Mouse (Mus musculus) heart, postnatal 36 days (tissue): ENCODE measurements around the gene Ano1. TPM values are rescaled to one million over a fixed set of nuclear protein-coding genes. Genes with fewer than 3 reads are reported as not detected.

Experiments used
- DNase-seq, 2 experiments: peaks; one replicate each; pipeline ENCODE4 v3.0.0; 2021 to 2022
- intact Hi-C: fragments of 180-260 bp; cut with DNase I; formaldehyde crosslinking; loops from one replicate; pipeline ENCODE4 v1.15.1; 2025
- total RNA-seq, 2 experiments: library from RNA; stranded (reverse); gene quantifications; 2 replicates each; pipeline ENCODE4 v1.2.3; 2021

Ano1 gene
- total RNA-seq, 2 experiments from 2014 or later: 10.5 to 11.3 TPM

DNA sequence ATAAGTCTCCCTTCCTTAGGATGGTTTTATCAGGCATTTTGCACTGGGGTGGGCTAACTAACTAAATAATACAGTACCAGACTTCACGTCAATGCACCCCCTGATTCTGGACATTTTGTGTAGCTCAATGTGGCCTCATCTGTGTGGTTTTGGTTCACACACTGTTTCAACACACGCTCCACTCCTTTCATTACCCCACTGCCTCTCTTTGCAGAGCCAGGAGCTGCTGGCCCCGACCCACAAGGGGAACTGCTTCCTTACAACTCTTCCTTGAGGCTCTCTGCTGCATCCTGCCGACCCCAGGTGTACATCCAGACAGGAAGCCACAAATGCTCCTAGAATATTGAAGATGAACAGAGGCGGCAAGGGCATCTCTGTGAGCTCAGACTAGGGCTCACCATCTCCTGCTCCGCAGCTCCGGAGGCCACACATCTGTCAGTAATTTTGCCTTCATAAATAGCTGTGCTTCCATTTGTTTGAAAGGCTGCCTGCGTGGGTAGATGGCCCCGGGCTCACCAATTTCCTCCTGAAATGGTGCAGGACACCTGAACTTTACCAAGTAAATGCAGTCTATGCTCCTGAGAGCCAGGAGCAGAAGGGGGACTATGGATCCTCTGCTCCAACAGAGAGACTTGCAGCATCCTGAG lies 17.8 kb upstream of the Ano1 start:
- intact Hi-C loops: loop anchor here (10.0 kb wide), 1 partner anchor 555 kb away; no protein-coding TSS in a partner anchor
- no peak for DNase-seq

DNA sequence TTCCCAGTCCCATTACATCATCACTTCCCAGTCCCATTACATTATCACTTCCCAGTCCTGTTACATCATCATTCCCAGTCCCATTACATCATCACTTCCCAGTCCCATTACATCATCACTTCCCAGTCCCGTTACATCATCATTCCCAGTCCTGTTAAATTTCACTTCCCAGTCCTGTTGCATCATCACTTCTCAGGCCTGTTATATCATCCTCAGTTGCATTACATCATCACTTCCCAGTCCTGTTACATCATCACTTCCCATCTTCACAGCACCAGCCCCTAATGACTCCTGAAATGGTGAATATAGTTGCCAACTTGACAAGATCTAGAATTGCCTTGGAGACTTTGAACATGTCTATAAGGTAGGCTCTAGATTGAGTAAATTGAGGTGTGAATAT lies 17.1 kb upstream of the Ano1 start:
- intact Hi-C loops: no loop called here

DNA sequence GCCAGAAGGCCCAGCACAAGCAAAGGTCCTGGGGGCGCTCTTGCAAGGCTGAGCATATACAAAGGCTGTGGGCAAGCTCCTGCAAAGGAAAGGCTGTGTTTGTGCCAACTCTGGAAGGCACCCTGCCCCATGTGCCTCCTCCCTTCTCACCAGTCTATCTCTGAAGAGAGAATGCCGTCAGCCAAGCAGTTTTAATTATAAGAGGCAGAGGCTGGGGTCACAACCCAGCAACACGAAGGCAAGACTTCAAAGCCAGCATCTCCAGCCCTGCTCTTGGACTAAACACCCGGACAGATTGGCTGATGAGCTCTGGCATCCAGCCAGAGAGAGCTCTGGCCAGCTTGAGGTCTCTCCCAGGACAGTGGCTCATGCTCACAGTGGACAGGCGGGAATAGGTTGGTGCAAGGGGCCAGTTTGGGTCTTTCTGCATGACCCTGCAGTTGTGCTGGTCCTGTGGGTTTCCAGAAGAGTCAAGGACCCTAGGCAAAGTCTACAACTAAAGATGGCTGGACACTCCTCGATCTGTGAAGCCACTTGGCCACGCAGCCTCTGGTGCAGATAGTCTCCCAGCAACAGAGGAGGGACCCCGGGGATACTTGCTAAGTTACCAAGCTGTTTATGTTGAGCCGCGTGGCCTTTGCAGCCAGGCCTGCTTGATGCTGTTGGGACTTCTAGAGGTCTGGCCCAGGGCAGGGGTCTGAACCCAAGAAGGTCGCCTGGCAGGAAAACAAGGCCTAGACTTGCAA lies 12.9 kb upstream of the Ano1 start:
- DNase-seq: peak; percentile 37 to 43
- intact Hi-C loops: loop anchor here (5.0 kb wide), 1 partner anchor 82 kb away; no protein-coding TSS in a partner anchor

More for the DNA sequence above, 17.1 kb upstream of the Ano1 start:
- DNase-seq: no peak

DNA sequence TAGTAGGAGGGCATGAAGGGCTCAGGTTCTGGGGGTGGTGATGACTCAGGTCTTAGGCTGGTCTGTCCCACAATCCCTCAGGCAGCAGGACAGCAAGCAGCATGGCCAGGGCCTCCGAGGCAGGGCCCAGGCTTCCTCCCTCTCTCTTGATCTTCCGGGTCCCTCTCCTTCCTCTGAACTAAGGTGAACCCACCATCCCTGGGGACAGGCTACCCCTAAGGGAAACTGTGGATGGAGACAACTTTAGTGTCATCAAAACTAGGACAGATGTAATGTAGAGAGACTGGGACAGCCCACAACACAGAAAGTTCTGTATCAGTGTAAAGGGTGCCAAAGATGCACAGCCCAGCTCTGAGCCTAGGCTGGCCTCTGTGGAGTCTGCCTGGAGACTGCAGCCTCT lies 12.2 kb upstream of the Ano1 start:
- no peak for DNase-seq
- intact Hi-C loops: loop anchor here (5.0 kb wide), 1 partner anchor 82 kb away; no protein-coding TSS in a partner anchor

DNA sequence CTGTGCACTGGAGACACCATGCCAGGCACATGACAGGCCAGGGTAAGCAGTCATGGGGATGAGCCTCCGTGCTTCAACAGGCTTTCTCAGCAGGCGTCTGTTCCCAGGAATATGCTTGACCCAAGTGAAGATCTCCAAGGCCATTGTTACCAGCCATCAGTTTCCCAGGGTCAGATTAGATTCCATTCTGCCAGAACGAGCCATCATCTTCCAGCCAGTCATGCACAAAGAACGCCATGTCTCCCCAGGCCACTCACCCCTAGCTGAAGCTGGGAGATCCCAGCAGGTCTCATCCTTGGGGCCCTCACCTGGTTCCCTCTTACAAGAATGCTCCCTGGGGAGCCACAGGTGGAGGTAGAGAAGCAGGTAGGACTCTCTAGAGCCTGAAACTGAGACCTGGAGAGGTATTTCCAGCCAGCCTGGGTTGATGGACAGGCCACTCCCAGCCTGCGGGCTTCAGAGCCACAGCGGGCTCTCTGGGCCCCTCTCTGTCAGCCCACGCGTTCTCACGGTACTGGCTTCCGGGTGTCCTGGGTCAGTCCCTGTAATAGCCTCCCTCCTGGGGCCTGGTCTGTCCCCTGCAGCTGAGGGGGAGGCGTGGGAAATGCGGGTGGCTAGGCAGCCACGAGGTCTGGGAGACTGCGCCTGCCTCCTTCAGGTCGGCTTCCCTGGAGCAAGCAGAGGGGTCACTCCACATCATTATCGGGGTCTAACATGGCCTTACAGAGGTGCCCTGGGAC lies 10.9 kb upstream of the Ano1 start:
- DNase-seq: no peak
- intact Hi-C loops: loop anchor here (5.0 kb wide), 1 partner anchor 80 kb away; no protein-coding TSS in a partner anchor

DNA sequence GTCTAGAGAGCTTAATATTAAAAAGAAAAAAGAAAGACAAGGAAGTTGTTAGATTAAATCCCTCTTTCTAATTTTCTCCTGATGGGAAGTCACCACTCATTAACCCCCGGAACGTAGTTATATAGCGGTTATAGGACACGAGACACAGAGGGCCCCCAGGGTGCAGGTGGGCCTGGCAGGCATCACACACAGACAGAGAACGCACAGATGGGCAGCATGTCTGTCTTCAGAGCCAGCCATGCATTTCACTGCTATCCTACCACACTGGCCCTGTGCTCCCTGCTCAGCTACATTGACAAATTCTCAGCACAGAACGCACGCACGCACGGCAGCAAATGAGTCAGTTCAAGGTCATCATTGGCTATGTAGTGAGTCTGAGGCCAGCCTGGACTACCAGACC lies 8.5 kb upstream of the Ano1 start:
- intact Hi-C loops: loop anchor here (5.0 kb wide), 1 partner anchor 78 kb away; no protein-coding TSS in a partner anchor
- no peak for DNase-seq

DNA sequence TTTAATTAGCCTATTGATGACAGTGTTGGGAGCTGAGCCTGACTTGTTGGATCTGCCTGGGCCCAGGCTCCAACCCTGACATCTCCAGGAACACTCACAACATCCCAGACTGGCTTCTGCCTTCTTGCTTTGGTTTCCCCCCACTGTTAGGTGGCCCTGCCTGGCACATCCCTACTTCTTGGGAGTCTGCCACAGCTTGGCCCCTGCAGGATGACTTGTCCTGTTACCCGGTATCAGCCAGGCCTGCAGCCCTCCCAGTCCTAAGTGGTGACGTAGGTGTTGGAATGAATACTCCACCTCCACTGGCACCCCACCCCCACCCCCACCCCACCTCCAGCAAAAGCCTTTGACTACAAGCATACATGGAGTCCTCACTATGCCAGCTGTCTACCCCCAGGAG lies 7.7 kb upstream of the Ano1 start:
- no peak for DNase-seq
- intact Hi-C loops: no loop called here

DNA sequence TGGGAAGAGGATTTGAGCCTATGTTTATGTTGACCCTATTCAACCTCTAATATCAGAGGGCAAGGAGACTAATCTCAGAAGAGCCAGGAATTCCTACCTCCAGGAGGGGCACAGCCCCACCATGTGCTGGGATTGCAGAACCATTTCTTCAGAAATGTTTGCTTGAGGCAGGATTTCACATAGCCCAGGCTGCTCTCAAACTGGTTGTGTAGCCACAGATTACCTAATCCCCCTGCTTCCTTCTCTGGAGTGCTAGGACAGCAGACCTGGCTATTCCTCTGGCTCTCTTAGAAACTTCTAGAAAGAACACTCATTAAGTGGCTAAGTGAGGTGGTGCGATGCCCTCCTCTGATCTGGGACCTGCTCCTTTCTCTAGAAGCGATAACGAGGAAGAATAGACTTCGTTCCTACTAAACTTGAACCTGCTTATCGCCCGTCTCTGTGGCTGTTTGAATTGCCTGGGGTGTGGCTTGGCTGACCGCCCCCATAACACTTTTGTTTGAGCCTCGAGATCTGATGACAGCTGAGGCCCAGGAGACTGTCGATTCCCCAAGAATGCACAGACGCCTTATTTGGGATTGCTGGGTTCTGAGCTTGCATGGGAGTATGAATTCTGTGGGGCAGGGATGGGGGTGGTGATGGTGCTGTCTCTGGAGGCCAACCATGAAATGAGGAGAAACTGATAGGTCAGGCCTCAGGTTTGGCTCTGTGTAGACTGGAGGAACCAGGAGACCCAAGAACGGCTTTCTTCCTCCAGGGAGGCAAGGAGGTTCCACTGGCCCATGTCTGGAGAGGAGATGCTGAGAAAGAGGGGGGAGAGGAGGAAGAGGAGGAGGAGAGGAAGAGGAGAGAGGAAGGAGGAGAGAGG lies 4.0 kb upstream of the Ano1 start:
- intact Hi-C loops: no loop called here
- no peak for DNase-seq

DNA sequence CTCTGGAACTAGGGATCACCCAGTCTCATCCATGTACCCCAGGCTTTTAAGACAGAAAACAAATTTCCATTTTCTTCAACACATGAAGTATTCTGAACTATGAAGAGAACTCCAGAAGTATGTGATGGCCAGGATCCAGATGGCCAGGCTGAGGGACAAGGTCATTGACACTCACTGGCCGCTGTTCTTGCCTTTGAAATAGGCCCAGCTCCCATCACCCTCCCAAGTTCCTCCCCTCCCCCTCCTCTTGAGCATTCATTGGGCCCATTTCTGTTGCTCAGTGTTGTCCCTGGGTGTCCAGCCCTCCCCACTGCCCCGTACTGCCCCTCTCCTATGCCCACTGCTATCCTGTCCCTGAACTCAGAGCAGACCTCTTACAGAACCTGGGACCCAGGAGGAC lies 2.9 kb upstream of the Ano1 start:
- intact Hi-C loops: no loop called here
- DNase-seq: no peak

DNA sequence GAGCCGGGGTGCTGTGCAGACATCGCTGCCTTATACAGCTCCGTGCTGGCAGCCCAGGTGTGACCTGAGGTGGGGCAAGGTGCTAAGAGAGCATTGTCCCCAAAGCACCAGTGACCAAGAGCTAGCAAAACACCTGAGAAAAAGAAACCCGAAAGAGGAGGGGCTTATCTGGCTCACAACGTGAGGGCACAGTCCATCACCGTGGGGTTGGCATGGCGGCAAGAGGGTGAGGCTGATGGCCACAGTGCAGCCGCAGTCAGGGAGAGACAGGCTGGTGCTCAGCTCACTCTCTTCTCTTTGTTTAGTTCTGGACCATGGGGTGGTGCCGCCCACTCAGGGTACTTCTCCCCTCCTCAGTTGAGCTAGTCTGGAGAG lies 1.9 kb upstream of the Ano1 start:
- no peak for DNase-seq
- intact Hi-C loops: no loop called here

DNA sequence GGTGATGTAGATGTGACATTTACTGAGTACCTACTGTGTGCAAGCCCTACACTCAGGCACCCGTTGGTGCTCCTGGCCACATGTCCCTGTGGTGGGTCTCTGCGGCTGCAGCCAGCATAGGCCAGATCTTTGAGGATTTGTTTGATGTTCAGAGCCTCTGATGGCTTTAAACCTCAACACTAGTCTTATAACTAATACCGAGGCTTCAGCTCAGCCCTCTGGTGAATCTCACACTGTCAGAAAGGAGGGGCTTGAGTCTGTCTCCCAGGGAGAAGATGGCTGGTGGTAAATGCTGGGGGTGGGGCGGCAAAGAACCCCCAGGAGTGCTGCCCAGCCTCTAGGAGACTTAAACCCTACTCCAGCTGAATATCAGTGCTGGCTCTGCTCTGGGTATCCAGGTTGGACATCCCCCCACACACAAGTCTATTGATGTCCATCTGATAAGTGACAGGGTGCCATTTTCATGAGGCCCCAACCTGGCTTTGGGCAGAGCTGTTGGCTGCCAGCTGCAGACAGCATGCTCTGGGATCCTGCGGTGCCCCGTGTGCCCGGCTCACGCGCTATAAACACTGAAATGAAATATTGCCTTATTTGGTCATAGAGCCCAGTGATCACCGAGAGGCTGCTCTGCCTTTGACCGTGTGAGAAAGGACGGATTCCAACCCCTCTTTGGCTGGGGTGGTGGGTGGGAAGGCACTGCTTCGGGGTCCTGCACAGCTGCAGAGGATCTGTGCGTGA lies 1.3 kb upstream of the Ano1 start:
- intact Hi-C loops: no loop called here
- no peak for DNase-seq

DNA sequence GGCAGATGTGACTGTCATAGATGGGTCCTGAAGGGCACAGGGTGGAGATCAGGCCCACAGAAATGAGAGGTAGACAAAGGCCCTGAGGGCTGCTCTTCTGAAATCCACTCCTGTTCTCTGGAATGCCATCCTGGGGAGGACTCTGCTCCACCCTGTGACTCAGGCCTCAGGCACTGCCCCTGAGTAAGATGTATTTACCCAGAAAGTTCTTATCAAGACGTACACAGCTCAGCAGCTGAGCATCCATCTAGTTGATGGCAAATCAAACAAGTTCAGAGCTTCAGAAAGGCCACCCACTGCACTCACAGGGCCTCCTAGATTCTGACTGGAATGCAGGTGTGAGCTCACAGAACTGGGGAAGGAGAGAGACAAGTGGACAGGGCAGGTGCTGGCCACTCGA lies 4.0 kb downstream of the Ano1 start:
- DNase-seq: no peak
- intact Hi-C loops: no loop called here

DNA sequence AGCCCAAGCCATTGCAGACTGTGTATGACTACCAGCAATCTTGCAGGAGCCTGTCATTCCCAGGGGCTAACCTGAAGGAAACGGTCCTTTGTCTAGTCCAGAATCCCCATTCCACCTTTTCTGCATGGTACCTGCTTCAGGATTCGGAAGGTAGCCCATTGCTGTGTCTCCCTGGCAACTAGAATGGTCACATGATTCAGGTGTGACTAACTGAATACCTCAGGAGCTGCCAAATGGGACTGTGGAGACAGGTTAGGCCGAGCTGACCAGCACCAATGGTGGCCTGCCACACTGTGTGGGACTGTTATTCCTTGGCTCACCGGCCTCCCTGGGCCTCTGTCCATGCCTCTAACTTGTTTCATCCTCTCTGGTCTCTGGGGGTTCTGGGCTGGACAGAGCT lies 5.3 kb downstream of the Ano1 start:
- intact Hi-C loops: no loop called here
- DNase-seq: no peak

DNA sequence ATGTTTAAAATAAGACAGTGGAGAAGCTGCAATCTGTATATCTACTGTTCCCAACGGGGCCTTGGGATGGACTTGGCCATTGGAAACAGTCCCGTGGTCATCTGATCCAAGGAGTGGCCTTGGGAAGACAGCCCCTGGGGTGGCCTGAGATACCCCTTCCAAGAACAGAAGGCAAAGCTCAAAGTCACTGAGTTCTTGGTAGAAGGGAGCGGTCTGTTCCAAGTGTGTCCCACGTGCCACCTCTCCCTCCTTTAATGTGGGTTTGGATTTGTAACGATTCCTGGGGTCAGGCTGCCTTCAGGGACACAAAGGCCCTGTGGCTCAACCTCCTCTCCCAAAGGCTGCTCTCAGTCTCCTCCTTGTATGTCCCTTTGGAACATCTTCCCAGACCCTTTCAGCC lies 7.9 kb downstream of the Ano1 start:
- DNase-seq: no peak
- intact Hi-C loops: no loop called here

DNA sequence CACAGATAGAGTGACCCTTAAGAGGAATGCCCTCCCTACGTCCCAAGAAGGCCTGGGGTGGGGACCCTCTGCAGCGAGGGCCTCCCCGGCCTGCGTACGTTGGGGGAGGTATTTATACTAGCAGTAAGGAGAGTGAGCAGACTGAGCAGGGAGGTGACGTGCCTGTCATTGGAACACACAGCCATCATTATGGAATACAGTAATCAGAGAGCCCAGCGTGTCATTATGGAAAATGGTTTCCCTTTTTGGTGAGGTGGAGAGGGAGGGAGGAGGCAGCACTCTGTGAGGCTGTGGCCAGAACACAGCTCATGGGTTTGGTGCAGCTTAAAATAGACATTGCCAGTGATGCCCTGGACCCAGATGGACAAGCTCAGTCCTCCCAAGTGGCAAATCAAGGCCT lies 11.1 kb downstream of the Ano1 start:
- no peak for DNase-seq
- intact Hi-C loops: no loop called here

DNA sequence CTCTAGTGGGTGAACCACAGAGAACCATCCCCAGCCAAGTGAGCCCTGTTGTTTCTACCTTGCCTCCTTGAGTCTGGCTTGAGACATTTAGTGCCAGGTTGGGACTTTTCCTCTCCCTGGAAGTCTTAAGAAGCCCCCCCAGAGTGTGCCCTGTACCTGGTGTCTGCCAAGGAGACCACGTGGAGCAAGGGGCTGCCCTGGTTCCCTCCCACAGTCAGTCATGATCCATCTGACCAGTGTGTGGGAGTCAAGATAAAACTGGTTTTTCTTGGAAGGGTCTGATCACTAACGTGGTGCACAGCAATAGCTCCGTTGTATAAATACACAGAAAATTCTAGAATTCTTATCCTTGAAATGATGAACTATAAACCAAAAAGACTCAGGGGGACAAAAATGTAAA lies 12.0 kb downstream of the Ano1 start:
- intact Hi-C loops: no loop called here
- DNase-seq: no peak

DNA sequence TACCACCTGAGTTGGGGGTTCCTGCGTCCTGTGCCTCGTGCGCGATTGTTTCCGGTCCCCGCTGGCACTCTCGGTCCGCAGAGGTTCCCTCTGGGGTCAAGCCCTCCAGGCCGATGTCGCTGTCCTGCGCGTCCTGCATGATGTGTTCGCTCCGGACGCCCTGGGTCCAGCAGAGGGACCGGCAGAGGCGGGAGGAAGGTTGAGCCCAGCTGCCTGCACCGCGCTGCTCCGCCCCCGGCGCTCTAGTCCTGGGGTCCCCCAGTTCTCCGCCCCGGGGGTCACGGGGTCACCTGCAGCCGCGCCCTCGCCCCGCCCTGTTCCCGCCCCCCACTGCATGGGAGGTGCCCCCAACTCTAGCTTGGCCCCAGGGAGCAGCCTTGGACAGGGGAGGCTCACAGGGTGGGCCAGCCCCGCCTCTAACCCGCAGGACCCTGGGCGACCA lies 13.4 kb downstream of the Ano1 start:
- intact Hi-C loops: no loop called here
- DNase-seq: no peak

DNA sequence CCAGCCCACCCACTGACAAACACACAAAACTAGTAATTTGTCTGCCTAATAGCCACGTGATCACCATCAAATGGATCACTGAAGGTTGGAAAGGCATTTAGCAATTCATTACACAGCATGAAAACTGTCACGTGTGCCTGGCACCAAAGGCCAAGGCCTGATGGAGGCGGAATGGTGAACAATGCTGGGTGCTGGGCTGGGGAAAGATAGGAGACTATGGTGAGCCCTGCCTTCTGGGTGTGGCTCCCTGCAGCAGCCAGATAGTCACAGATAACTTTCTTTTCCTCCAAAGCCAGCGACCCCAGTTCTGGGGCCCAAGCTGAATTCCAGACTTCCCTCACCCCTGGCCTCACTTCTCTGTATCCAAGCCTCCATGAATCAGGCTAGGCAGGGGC lies 19.9 kb downstream of the Ano1 start:
- DNase-seq: no peak
- intact Hi-C loops: no loop called here

DNA sequence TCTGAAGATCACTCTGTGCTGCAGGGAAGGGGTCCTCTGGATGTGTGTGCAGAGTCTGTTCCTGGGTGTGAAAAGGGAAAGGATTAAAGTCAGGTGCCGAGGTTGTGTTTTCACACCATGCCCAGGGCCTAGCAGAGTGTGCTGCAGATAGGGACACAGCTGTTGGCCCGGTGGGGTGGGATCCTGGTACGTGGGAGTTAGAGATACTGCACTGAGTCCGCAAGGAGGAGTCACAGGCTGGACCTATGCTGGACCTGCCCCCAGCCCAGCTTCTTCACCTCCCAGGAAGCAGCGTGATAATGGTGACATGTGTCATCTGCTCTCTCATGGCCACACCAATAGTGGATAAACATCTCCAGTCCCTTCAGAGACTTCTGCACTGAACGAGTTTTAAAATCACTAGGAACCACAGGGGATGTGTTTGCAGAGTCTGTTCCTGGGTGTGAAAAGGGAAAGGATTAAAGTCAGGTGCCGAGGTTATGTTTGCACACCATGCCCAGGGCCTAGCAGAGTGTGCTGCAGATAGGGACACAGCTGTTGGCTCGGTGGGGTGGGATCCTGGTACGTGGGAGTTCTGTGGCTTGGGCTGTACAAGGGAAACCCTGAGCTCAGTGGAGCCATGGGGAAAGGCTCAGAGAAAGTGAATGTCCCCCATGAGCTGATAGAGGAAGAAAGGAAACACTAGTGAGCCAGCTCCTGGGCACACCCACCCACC lies 20.4 kb downstream of the Ano1 start:
- no peak for DNase-seq
- intact Hi-C loops: no loop called here
